Mouse (Mus musculus) liver, adult 2 months (tissue): Measurements from ENCODE around the gene Gm20532.

Source experiments
- CTCF ChIP-seq: fragments of 200-500 bp; IDR thresholded peaks from 2 replicates; pipeline ENCODE4 v1.5.1; 2011; ENCODE audit warnings: low read depth, low read length, control low read depth
- POLR2A ChIP-seq: fragments of 200-500 bp; IDR thresholded peaks from 2 replicates; pipeline ENCODE4 v1.6.1; 2011; ENCODE audit warnings: low read length, control low read depth; ENCODE audit not compliant: insufficient read depth; ENCODE audit errors: extremely low read depth

DNA sequence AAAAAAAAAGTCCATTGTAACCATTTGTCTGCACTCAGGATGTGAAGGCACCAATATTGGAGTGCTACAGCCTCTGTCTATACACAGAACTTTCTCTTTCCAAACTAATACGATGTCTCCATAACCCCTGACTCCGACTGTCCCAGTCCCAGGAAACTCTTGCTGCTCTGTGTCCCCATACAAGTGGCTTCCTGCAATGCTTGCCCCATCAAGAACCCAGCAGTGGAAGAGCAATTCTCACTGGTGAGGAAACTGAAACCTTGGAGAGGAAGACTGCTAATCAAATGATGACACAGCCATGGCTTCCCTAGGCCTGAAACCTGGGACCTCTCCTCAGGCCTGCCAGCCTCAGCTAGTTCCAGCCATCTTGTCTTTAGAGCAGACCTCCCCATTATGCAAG, 11.4 kb downstream of the Gm20532 start:
- TF ChIP-seq CTCF (no peak), POLR2A (no peak)
